Mouse (Mus musculus) embryonic facial prominence, embryonic 10.5 days (tissue): ENCODE data around the gene Fgfr3. TPM values are rescaled to one million over a fixed set of nuclear protein-coding genes. Genes with fewer than 3 reads are reported as not detected.

ENCODE experiments used
- DNase-seq: peaks from one replicate; pipeline ENCODE4 v3.0.0-alpha.2; 2017; ENCODE audit warnings: low spot score
- H3K27ac ChIP-seq: fragments of 300-500 bp; sonication (generic); replicated peaks from 2 replicates; pipeline ENCODE4 v1.5.1; 2016; ENCODE audit warnings: mild to moderate bottlenecking
- H3K27me3 ChIP-seq: fragments of 300-500 bp; sonication (generic); replicated peaks from 2 replicates; pipeline ENCODE4 v1.6.1; 2016; ENCODE audit warnings: low read depth, mild to moderate bottlenecking; ENCODE audit not compliant: poor library complexity, severe bottlenecking
- H3K36me3 ChIP-seq: fragments of 300-500 bp; sonication (generic); replicated peaks from 2 replicates; pipeline ENCODE4 v1.6.1; 2016; ENCODE audit warnings: mild to moderate bottlenecking, moderate library complexity
- H3K4me1 ChIP-seq: fragments of 300-500 bp; sonication (generic); 2 replicates; pipeline ENCODE4 v1.6.1; 2016
- H3K4me3 ChIP-seq: fragments of 300-500 bp; sonication (generic); 2 replicates; pipeline ENCODE4 v1.5.1; 2016; ENCODE audit warnings: mild to moderate bottlenecking, moderate library complexity
- H3K9me3 ChIP-seq: fragments of 300-500 bp; sonication (generic); 2 replicates; pipeline ENCODE4 v1.6.1; 2016; ENCODE audit warnings: mild to moderate bottlenecking
- WGBS: fragments of 180-500 bp; shearing (Covaris S2); methylation state at CpG from one replicate; pipeline ENCODE4 v1.1.7; 2016; 5-methylcytosine and 5-hydroxymethylcytosine counted together
- polyA plus RNA-seq: library from polyadenylated mRNA; unstranded; fragments of >200 nt; fragmentation: Nextera tagmentation; extraction: Ambion mirVana; gene quantifications from 2 replicates; pipeline ENCODE4 v1.2.1, GENCODE M21; 2016

The Fgfr3 gene
- polyA plus RNA-seq, 1 experiment from 2014 or later = 12.9 TPM

DNA sequence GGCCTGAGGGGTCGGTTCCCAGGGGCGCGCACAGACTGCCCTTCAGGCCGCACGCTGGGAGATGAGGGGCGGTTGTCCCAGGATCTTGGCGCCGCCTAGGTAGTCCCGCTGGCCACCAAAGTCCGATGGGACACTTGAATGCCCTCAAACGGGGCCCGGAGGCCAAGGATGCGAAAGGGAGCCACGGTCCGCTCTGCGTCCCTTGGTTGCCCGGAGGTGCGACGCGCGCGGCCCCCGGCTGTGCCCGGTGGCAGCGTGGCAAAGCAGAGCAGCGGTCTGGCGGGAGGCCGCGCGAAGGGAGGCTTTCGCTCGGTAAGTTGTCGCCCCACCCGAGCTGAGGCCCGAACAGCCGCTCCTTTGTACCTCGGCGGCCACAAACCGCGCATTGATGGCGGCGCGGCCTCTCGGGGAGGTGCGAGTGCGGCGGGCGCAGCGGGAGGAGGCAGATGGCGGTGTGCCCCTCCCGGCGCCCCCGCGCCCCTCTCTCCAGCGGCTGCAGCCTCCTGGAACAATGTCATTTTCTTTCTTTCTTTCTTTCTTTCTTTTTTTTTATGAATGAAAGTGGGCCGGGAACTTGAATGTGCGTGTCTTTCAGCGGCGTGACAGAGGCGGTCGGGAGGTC, 1.7 kb downstream of the Fgfr3 start:
- H3K9me3 ChIP-seq = no peaks in the 10 kb centered on the region
- H3K27me3 ChIP-seq = peaks cover 96% of the 10 kb centered on the region
- peak overlapping the region; percentile 77 for H3K4me3 ChIP-seq
- WGBS = under 1% methylated on average over 61 of the region's 61 CpGs
- H3K27ac ChIP-seq = peak overlapping the region; percentile 87
- peaks cover 50% of the 10 kb centered on the region for H3K4me1 ChIP-seq
- DNase-seq = peak; percentile 66
- H3K36me3 ChIP-seq = peaks cover 7% of the 10 kb centered on the region

DNA sequence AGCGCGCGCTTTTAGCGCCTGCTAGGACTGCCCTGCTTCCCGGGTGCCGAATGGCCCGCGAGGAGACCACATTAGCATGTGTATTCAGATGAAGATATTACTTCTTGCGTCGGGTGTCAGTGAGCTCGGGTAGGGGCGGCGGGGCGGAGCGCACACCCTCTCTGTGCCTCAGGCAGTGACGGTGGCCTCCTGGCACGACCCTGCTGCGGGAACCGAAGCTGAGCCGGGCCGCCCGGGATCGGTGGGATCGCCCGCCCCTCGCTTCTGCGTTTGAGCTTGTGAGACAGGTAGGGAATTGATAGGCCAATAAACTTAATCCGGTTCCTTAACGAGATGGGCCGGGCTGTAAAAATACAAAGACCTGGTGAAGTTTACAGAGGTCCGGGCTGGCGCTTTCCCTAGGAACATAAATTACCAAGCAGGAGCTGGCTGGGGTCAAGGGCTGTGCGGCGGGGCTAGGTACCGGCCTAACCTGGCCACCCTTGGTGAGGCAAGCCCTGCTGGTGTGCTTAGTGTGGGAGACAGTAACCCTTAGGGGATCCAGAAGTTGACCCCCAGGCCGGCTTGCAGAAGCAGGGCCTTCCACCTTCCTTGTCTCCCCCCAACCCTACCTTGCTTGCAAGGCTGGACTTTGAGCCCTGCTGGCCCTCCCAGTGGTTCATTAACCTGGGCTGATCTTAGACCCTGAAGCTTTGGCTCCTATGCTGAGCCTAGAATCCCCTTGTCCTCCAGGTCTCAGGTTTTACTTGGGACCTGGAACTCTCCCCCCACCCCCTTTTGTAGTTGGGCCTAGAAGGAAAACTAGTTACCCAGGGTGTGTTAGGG, 2.4 kb downstream of the Fgfr3 start:
- peaks cover 14% of the 10 kb centered on the region for H3K36me3 ChIP-seq
- H3K4me1 ChIP-seq = peaks cover 46% of the 10 kb centered on the region
- H3K27me3 ChIP-seq = peaks cover 96% of the 10 kb centered on the region
- H3K4me3 ChIP-seq = peak overlapping the region; percentile 77
- H3K27ac ChIP-seq = peak overlapping the region; percentile 87
- H3K9me3 ChIP-seq = no peaks in the 10 kb centered on the region
- WGBS = 2% methylated on average over 36 of the region's 36 CpGs
- peak; percentile 65 for DNase-seq

DNA sequence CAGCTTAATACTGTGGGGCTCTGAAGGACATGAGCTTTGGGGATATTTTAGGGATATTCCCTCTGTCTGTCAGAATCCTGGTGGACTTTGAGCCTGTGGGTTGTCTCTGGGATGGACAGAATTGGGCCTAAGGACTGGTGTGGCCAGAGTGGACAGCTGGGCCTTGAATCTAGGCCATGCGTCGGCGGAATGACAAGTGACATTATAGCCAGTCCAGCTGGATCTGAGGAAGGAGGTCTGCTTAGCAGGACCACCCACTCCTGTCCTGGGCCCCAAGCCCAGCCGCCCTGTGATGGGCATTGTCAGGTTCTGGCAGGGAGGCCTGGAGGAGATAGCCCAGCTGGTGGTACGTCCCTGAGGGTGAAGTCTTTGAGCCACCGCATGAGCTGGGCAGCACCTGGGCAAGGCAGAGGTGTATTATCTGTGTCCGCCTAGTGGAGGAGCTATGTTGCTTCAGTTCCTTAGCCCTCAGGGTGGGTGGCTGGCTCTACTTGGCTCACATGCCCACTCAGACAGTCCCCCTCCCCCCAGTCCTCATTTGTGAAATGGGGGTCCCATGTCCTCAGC, 4.7 kb downstream of the Fgfr3 start:
- no peak for DNase-seq
- WGBS = 89% methylated on average over 7 of the region's 7 CpGs
- H3K27ac ChIP-seq = no peak overlapping the region
- peaks cover 49% of the 10 kb centered on the region for H3K4me1 ChIP-seq
- H3K9me3 ChIP-seq = no peaks in the 10 kb centered on the region
- H3K4me3 ChIP-seq = peak overlapping the region; percentile 21; the same call in 1 of the 2 replicates
- peaks cover 95% of the 10 kb centered on the region for H3K27me3 ChIP-seq
- H3K36me3 ChIP-seq = peaks cover 33% of the 10 kb centered on the region

DNA sequence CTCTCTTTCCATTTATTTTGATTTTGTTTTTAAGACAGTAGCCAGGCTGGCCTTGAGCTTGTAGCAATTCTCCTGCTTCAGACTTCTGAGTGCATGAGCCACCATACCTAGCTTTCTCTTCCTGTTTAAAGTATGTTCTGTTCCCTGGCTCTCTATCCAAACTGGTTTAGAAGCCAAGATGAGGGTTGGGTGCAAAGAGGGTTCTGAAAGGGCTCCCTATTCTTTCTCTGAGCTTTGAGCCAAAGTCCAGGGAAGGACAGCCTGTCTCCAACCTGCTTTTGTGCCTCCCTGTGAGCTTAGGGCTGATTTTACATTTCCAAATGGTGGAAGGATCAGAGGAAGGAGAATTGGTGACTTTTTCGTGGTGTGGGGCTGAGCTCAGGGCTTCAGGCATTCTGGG, 5.4 kb downstream of the Fgfr3 start:
- Histone ChIP-seq H3K9me3 (no peaks in the 10 kb centered on the region), H3K4me3 (no peak overlapping the region), H3K4me1 (peaks cover 45% of the 10 kb centered on the region), H3K27ac (no peak overlapping the region), H3K36me3 (peaks cover 41% of the 10 kb centered on the region), H3K27me3 (peaks cover 97% of the 10 kb centered on the region)
- no peak for DNase-seq
- 80% methylated on average over 1 of the region's 1 CpGs for WGBS

DNA sequence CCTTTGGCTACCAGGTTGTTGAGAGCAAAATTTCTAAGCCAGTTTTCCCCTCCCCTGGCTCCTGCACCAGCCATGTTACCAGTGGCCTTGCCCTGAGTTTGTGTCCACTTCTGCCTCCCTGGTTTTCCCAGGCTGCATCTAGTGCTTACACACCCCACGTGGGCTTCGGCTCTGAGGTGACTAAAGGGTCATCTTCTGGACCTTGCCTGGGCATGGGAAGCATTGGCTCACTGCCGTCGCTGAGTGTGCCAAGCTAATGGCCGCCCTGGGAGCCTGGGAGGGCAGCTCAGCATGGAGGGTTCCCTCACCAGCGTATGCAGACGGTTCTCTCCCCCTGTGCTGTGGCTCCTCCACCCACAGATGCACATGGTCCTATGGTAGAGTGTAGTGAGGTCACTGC, 7.4 kb downstream of the Fgfr3 start:
- Histone ChIP-seq H3K36me3 (peaks cover 60% of the 10 kb centered on the region), H3K4me3 (no peak overlapping the region), H3K4me1 (peaks cover 26% of the 10 kb centered on the region), H3K27me3 (peaks cover 86% of the 10 kb centered on the region), H3K27ac (no peak overlapping the region), H3K9me3 (no peaks in the 10 kb centered on the region)
- 85% methylated on average over 7 of the region's 7 CpGs for WGBS
- DNase-seq = no peak

DNA sequence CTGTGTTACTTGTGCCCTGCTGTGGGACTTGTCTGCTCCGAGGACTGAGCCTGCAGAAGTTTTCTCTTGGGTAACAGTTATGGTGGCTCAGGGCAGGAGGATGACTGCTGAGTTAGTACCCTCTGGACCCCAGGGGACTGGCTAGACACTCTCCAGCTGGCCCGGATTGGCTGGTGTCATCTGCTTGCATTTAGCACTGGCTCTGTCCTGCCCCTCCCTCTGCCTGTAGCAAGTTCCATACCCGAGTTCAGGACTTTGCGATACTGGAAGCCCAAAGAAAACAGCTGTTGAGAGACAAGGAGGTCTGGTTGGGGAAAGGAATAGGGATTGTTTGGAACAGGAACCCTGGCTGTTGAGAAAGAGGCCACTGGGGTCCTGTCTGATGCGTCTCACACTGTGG, 9.0 kb downstream of the Fgfr3 start:
- 47% methylated on average over 5 of the region's 5 CpGs for WGBS
- no peak overlapping the region for H3K4me3 ChIP-seq
- peak; percentile 34 for DNase-seq
- H3K27me3 ChIP-seq = peaks cover 69% of the 10 kb centered on the region
- no peaks in the 10 kb centered on the region for H3K9me3 ChIP-seq
- no peak overlapping the region for H3K27ac ChIP-seq
- H3K4me1 ChIP-seq = peaks cover 16% of the 10 kb centered on the region
- H3K36me3 ChIP-seq = peaks cover 77% of the 10 kb centered on the region

DNA sequence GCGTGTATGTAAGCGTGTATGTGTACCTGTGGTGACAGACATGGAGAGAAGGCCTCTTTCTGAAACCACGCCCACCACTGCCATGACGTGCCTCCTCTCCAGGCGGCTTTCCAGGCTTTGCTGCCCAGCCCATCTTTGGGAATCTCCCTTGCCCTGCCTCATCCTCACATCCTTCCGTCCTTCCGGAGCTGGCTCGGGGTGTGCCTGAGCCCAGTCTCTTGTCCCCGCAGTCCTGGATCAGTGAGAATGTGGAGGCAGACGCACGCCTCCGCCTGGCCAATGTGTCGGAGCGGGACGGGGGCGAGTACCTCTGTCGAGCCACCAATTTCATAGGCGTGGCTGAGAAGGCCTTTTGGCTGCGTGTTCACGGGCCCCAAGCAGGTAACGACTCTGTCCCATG, 9.6 kb downstream of the Fgfr3 start:
- Histone ChIP-seq H3K4me1 (peaks cover 16% of the 10 kb centered on the region), H3K9me3 (no peaks in the 10 kb centered on the region), H3K4me3 (no peak overlapping the region), H3K36me3 (peaks cover 80% of the 10 kb centered on the region), H3K27me3 (peaks cover 64% of the 10 kb centered on the region), H3K27ac (no peak overlapping the region)
- whole genome bisulfite sequencing = 70% methylated on average over 21 of the region's 21 CpGs
- no peak for DNase-seq

DNA sequence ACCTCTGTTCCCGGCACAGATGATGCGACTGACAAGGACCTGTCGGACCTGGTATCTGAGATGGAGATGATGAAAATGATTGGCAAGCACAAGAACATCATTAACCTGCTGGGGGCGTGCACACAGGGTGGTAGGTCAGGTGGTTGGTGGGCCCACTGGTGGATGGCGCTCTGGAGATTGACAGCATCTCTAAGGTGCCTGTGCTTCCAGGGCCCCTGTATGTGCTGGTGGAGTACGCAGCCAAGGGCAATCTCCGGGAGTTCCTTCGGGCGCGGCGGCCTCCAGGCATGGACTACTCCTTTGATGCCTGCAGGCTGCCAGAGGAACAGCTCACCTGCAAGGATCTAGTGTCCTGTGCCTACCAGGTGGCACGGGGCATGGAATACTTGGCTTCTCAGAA, 12.4 kb downstream of the Fgfr3 start:
- Histone ChIP-seq H3K9me3 (no peaks in the 10 kb centered on the region), H3K4me3 (no peak overlapping the region), H3K36me3 (peaks cover 78% of the 10 kb centered on the region), H3K4me1 (peaks cover 16% of the 10 kb centered on the region), H3K27me3 (peaks cover 37% of the 10 kb centered on the region), H3K27ac (no peak overlapping the region)
- DNase-seq = no peak
- 94% methylated on average over 12 of the region's 12 CpGs for WGBS

DNA sequence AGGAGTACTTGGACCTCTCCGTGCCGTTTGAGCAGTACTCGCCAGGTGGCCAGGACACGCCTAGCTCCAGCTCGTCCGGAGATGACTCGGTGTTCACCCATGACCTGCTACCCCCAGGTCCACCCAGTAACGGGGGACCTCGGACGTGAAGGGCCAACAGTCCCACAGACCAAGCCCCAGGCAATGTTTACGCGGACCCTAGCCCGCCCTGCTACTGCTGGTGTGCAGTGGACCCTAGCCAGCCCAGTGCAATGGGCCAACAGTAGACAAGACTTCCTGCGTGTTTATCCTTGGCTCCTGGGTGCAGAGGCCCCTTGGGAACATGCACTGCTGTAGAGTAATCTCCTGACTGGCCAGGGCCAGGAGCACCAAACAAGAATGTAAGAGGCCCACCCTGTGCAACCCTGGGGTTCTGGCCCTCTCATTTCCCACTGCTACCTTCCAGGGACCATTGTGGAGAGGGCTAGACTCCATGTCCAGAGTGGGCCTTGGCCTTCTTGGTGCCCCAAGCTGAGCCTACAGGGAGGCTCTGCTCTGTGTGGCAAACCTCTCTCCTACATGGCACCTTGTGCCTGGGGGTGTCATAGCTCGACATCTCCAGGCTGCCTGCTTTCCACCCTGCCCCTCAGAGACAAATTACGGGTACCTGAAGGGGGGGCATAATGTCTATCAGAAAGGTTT, 14.1 kb downstream of the Fgfr3 start:
- Histone ChIP-seq H3K9me3 (no peaks in the 10 kb centered on the region), H3K27me3 (peaks cover 20% of the 10 kb centered on the region), H3K4me3 (no peak overlapping the region), H3K27ac (no peak overlapping the region), H3K36me3 (peaks cover 76% of the 10 kb centered on the region), H3K4me1 (peaks cover 10% of the 10 kb centered on the region)
- 90% methylated on average over 16 of the region's 16 CpGs for WGBS
- DNase-seq = no peak

DNA sequence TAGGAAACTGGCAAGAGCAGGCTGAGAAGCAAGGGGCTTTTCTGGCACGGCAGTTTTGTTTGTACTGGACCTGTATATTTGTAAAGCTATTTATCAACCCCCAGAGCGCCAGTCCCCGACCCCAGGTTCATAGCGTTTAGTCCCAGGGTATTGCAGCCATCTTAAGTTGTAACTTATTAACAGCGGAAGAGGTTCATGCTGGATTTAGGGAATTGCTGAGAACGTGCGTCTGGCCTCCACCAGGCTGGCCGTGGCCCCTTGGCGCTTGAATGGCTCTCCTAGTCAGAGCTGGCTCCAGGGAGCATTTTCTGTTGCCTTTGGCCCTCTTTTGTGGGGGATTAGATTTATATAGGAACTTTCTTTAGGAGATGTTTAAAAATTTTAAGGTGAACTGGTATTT, 14.8 kb downstream of the Fgfr3 start:
- Histone ChIP-seq H3K4me1 (peaks cover 3% of the 10 kb centered on the region), H3K36me3 (peaks cover 80% of the 10 kb centered on the region), H3K9me3 (no peaks in the 10 kb centered on the region), H3K27ac (no peak overlapping the region), H3K27me3 (peaks cover 15% of the 10 kb centered on the region), H3K4me3 (no peak overlapping the region)
- 85% methylated on average over 9 of the region's 9 CpGs for WGBS
- no peak for DNase-seq

DNA sequence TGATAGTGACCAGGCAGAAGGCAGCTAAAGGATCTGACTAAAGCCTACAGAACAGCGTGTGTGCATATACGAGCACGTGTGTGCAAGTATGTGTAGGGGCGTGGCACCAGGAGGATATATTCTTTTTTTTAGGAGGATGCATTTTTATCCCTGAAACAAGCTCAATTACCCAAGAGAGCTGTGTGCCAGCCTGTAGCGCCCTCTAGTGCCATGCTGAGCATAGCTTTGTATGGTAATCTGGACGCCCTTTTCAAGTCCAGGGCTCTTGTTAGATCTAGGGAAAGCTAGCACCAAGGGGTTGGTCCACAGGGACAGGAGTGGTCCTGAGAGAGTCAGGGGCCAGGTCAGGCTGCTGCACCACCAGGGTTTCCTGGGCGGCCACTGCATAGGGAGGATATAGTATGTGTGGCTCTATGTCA, 16.4 kb downstream of the Fgfr3 start:
- Histone ChIP-seq H3K27me3 (no peaks in the 10 kb centered on the region), H3K4me1 (no peaks in the 10 kb centered on the region), H3K36me3 (peaks cover 80% of the 10 kb centered on the region), H3K4me3 (no peak overlapping the region), H3K27ac (no peak overlapping the region), H3K9me3 (no peaks in the 10 kb centered on the region)
- WGBS = 33% methylated on average over 7 of the region's 7 CpGs
- DNase-seq = peak; percentile 78

DNA sequence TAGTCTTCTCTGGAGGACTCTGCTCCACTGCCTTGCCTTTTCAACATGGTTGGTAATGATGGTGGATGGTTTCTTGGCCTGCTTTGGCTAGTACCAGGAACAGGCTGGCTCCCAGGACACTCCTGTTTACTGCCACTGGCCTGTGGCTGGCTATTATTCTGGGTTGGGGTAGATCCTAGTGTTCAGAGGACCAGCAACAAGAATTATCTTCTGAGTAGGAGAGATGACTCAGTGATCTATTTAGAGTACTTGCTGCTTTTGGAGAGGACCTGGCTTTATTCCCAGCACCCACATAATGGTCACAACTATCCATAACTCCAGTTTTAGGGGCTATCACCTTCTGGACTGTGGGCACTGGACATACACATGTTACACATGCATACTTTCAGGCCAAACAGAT, 16.9 kb downstream of the Fgfr3 start:
- H3K27ac ChIP-seq = no peak overlapping the region
- peaks cover 80% of the 10 kb centered on the region for H3K36me3 ChIP-seq

More for the DNA sequence above, 16.9 kb downstream of the Fgfr3 start:
- H3K27me3 ChIP-seq = no peaks in the 10 kb centered on the region
- no peaks in the 10 kb centered on the region for H3K9me3 ChIP-seq
- no peak for DNase-seq
- H3K4me3 ChIP-seq = no peak overlapping the region
- H3K4me1 ChIP-seq = no peaks in the 10 kb centered on the region
